Mouse (Mus musculus): Measurements from ENCODE around the gene Sox13. TPM values are rescaled to one million over a fixed set of nuclear protein-coding genes. Genes with fewer than 3 reads are reported as not detected.

The Sox13 gene
- total and polyA plus RNA-seq, 2 experiments from 2014 or later, result 3.3 to 13.1 TPM

DNA sequence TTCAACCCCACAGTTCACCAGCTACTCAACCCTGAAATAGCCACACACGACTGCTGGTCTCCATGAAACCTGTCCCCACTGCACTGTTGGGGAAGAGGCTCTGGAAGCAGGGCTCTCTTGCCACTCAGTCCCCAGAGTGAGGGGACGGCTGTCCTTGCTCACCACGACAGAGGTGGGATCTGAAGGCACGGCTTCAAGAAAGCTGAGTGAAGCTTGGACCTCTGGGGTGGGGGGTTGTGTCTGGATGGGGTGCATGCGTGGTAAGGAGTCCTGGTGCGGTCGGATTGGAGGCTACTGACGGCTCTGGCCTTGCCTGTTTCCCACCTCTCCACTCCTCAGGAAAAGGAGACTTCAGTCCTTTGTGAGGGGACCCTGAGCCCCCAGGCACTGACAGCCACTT is 43.7 kb upstream of the Sox13 start:
- 62% methylated on average over 8 of the region's 8 CpGs for WGBS
- Histone ChIP-seq H3K4me1 (ENCODE audit: insufficient read depth, low read length) (no peaks in the 10 kb centered on the region), H3K27ac (no peak overlapping the region), H3K9me3 (ENCODE audit: low read length) (no peaks in the 10 kb centered on the region), H3K9ac (replicated peaks; ENCODE audit: low read length) (no peak overlapping the region), H3K4me3 (ENCODE audit: low read length) (no peak overlapping the region), H3K36me3 (ENCODE audit: insufficient read depth, low read length) (no peaks in the 10 kb centered on the region), H3K27me3 (ENCODE audit: insufficient read depth, low read length) (no peaks in the 10 kb centered on the region), H3K4me2 (ENCODE audit: low read depth, low read length) (no peak overlapping the region)
- TF ChIP-seq CTCF (IDR thresholded peaks at IDR 0.05; ENCODE audit: low read depth), result no peak
- DNase-seq (ENCODE audit: low spot score) (no peak), ATAC-seq (no peak)

DNA sequence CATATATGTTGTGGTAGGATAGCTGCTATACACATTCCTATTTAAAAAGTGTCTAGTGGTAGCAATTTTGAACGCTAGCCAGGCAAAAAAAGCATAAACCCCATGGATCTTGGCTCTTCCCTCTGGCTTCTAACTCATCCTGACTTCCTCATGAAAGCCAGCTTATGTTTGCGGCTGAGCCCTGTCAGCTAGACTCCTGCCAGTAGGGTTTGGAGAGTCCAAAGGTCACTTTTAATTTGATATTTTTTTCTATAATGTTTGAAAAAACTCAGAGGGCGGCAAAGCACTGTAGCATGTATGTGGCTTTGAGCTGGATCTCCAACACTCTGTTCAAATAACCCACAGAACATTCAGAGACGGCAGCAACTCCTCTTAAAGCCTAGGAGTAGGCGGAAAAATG is 39.0 kb upstream of the Sox13 start:
- TF ChIP-seq CTCF (IDR thresholded peaks at IDR 0.05; ENCODE audit: low read depth), result no peak

DNA sequence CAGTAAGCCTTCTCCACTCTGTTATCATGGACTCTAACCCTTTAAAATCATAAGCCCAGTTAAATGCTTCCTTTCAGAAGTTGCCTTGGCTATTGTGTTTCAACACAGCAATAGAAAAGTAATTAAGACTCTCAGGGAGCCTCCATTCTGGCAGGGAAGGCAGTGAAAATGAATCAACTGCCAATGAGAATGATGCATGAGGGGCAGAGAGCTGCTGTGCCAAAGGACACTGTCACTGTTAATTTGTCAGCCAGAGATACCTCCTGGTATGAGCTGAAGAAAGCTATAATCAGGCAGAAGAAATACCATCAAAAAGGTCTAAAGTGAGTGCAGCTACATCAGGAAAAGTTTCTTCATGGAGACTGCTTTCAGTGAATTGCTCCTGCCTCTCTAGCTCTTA is 36.8 kb upstream of the Sox13 start:
- Histone ChIP-seq H3K27me3 (ENCODE audit: insufficient read depth, low read length) (no peaks in the 10 kb centered on the region), H3K9me3 (ENCODE audit: low read length) (no peaks in the 10 kb centered on the region), H3K4me1 (ENCODE audit: insufficient read depth, low read length) (no peaks in the 10 kb centered on the region), H3K4me3 (ENCODE audit: low read length) (no peak overlapping the region), H3K4me2 (ENCODE audit: low read depth, low read length) (no peak overlapping the region), H3K9ac (replicated peaks; ENCODE audit: low read length) (no peak overlapping the region), H3K27ac (no peak overlapping the region), H3K36me3 (ENCODE audit: insufficient read depth, low read length) (no peaks in the 10 kb centered on the region)
- DNase-seq (ENCODE audit: low spot score) (peak; percentile 9), ATAC-seq (no peak)
- no peak for TF ChIP-seq CTCF (IDR thresholded peaks at IDR 0.05; ENCODE audit: low read depth)

More for the DNA sequence above, 39.0 kb upstream of the Sox13 start:
- Histone ChIP-seq H3K9me3 (ENCODE audit: low read length) (no peaks in the 10 kb centered on the region), H3K9ac (replicated peaks; ENCODE audit: low read length) (no peak overlapping the region), H3K4me3 (ENCODE audit: low read length) (no peak overlapping the region), H3K27ac (no peak overlapping the region), H3K27me3 (ENCODE audit: insufficient read depth, low read length) (no peaks in the 10 kb centered on the region), H3K4me2 (ENCODE audit: low read depth, low read length) (no peak overlapping the region), H3K4me1 (ENCODE audit: insufficient read depth, low read length) (no peaks in the 10 kb centered on the region), H3K36me3 (ENCODE audit: insufficient read depth, low read length) (no peaks in the 10 kb centered on the region)
- ATAC-seq (no peak), DNase-seq (ENCODE audit: low spot score) (no peak)
- 85% methylated on average over 5 of the region's 5 CpGs for WGBS

DNA sequence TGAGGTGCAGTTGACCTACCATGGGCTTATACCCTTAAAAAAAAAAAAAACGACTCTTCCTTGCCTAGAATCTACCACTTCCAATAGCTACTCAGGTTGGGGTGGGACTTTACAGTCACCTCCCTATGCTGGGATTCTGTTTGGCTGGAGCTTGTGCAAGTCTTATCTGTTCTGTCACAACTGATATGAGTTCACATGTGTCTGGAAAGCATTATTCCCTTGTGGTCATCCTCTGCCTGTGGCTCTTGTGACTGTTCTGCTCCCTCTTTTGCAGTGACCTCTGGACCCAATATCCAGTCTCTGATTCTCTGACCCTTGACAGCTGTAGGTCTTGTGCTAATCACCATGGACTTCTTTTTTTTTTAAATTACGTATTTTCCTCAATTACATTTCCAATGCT is 31.9 kb upstream of the Sox13 start:
- H3K36me3 ChIP-seq (ENCODE audit: insufficient read depth, low read length), result no peaks in the 10 kb centered on the region
- no peak overlapping the region for H3K4me2 ChIP-seq (ENCODE audit: low read depth, low read length)
- H3K27ac ChIP-seq, result no peak overlapping the region
- ATAC-seq (no peak), DNase-seq (ENCODE audit: low spot score) (no peak)
- TF ChIP-seq CTCF (IDR thresholded peaks at IDR 0.05; ENCODE audit: low read depth), result no peak
- no peak overlapping the region for H3K9ac ChIP-seq (replicated peaks; ENCODE audit: low read length)
- no peaks in the 10 kb centered on the region for H3K9me3 ChIP-seq (ENCODE audit: low read length)
- H3K4me1 ChIP-seq (ENCODE audit: insufficient read depth, low read length), result no peaks in the 10 kb centered on the region
- no peak overlapping the region for H3K4me3 ChIP-seq (ENCODE audit: low read length)
- H3K27me3 ChIP-seq (ENCODE audit: insufficient read depth, low read length), result no peaks in the 10 kb centered on the region
- 75% methylated on average over 2 of the region's 2 CpGs for WGBS

DNA sequence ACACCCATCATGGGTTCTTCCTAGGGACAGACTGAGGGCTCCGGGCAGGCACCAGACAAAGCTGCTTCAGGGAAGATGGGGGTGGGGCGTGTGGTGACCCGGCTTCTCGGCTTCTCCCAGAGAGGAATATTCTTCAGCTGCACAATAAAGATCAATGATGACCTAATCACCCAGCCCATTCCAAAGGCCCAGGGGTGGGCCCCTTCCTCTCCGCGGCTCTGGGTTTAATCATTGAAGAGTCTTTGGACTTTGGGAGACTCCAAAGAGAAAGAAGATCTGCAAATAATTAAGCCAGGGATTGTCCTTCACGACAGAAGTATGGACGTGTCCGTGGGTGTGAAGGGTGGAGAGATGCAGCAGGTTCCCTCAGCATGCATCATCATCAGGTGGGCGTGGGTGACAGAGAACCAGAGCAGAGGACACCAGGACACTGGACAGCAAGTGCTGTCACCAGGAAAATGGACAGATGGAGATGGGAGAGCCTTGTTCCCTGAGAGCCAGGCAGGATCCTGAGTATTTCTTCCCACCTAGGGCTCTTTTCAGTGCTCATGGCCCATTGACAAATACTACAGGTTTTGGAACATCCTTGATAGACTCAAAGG is 28.5 kb upstream of the Sox13 start:
- DNase-seq (ENCODE audit: low spot score), result no peak
- 37% methylated on average over 10 of the region's 10 CpGs for WGBS
- Histone ChIP-seq H3K27ac (no peak overlapping the region), H3K4me1 (ENCODE audit: insufficient read depth, low read length) (no peaks in the 10 kb centered on the region), H3K9ac (replicated peaks; ENCODE audit: low read length) (no peak overlapping the region), H3K36me3 (ENCODE audit: insufficient read depth, low read length) (no peaks in the 10 kb centered on the region), H3K4me3 (ENCODE audit: low read length) (no peak overlapping the region), H3K9me3 (ENCODE audit: low read length) (no peaks in the 10 kb centered on the region), H3K4me2 (ENCODE audit: low read depth, low read length) (no peak overlapping the region), H3K27me3 (ENCODE audit: insufficient read depth, low read length) (no peaks in the 10 kb centered on the region)
- ATAC-seq, result no peak
- TF ChIP-seq CTCF (IDR thresholded peaks at IDR 0.05; ENCODE audit: low read depth), result no peak

DNA sequence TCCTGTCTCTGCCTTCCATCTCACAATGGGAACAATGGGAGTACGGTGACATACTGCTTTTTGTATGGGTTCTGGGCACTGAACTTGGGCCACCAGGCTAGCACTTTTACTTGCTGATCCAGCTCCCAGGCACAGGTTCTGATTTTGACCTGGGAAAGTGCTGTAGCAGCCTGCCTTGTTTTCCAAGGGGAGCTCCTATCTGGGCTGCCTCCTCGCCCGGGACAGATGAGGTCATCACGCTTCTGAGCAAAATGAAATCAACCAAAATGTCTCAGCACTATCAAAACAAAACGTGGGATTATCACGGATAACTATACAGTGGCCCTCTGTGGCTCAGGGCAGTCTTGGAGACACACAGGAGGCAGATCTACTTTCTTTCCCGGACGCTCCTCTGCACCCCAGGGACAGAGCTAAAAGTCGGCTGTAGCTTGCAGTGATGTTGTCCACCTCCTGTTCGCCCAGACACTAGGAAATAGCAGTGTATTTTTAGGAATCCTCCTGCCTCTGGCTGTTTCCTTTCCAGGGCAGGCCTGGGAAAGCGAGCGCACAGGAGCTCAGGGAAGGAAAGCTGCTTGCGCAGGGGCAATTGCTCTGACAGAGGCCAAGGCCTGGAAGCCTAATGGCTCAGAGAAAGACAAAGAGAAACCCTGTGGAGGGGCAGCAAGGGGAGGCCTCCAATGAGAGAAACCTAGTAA is 27.8 kb upstream of the Sox13 start:
- no peak for TF ChIP-seq CTCF (IDR thresholded peaks at IDR 0.05; ENCODE audit: low read depth)
- no peaks in the 10 kb centered on the region for H3K36me3 ChIP-seq (ENCODE audit: insufficient read depth, low read length)
- no peak overlapping the region for H3K4me3 ChIP-seq (ENCODE audit: low read length)
- no peak overlapping the region for H3K9ac ChIP-seq (replicated peaks; ENCODE audit: low read length)
- H3K4me1 ChIP-seq (ENCODE audit: insufficient read depth, low read length), result no peaks in the 10 kb centered on the region
- H3K27me3 ChIP-seq (ENCODE audit: insufficient read depth, low read length), result no peaks in the 10 kb centered on the region
- ATAC-seq (no peak), DNase-seq (ENCODE audit: low spot score) (no peak)
- no peak overlapping the region for H3K4me2 ChIP-seq (ENCODE audit: low read depth, low read length)
- WGBS, result 61% methylated on average over 13 of the region's 13 CpGs
- H3K27ac ChIP-seq, result no peak overlapping the region
- no peaks in the 10 kb centered on the region for H3K9me3 ChIP-seq (ENCODE audit: low read length)

DNA sequence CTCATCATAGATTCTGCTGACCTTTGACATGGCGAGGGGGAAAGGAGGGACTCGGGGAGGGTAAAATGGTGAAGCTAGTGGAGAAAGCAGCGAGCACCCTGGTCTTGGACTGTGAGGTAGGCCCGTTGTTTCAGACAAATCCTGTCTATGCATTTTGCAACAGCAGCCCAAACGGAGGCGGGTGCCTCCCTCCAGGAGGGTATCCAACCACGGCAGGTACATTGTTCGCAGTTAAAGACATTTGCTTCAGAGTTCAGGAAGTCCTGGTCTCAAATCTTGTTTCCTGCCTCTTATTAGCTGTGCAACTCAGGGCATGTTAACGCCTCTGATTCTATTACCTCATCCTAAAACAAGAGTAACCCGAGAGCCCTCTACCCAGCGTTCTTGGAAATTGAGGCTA is 26.8 kb upstream of the Sox13 start:
- TF ChIP-seq CTCF (IDR thresholded peaks at IDR 0.05; ENCODE audit: low read depth), result no peak
- ATAC-seq (no peak), DNase-seq (ENCODE audit: low spot score) (no peak)
- no peak overlapping the region for H3K9ac ChIP-seq (replicated peaks; ENCODE audit: low read length)
- WGBS, result 66% methylated on average over 11 of the region's 11 CpGs
- H3K9me3 ChIP-seq (ENCODE audit: low read length), result no peaks in the 10 kb centered on the region
- no peak overlapping the region for H3K4me3 ChIP-seq (ENCODE audit: low read length)
- no peak overlapping the region for H3K27ac ChIP-seq
- no peaks in the 10 kb centered on the region for H3K4me1 ChIP-seq (ENCODE audit: insufficient read depth, low read length)
- no peaks in the 10 kb centered on the region for H3K36me3 ChIP-seq (ENCODE audit: insufficient read depth, low read length)
- H3K27me3 ChIP-seq (ENCODE audit: insufficient read depth, low read length), result no peaks in the 10 kb centered on the region
- H3K4me2 ChIP-seq (ENCODE audit: low read depth, low read length), result no peak overlapping the region
